Mouse (Mus musculus) hindbrain, embryonic 12.5 days (tissue): ENCODE measurements at regions not wholly inside any gene's neighbourhood (a gene's known extent, or its start where the extent isn't known, plus 50 kb on each side); places are given as distances from the start of the nearest gene placed in this dataset.

Source experiments
- ATAC-seq: fragments of 200-750 bp; cut with Nextera tagmentation; 2 replicates; pipeline ENCODE4 v1.8.0; 2017; ENCODE audit warnings: moderate TSS enrichment; ENCODE audit not compliant: low FRiP score
- H3K27ac ChIP-seq: fragments of 300-500 bp; sonication (generic); 2 replicates; pipeline ENCODE4 v1.5.1; 2016; ENCODE audit warnings: mild to moderate bottlenecking
- H3K27me3 ChIP-seq: fragments of 300-500 bp; sonication (generic); 2 replicates; pipeline ENCODE4 v1.6.1; 2016; ENCODE audit warnings: mild to moderate bottlenecking
- H3K36me3 ChIP-seq: fragments of 300-500 bp; sonication (generic); 2 replicates; pipeline ENCODE4 v1.6.1; 2016; ENCODE audit warnings: mild to moderate bottlenecking
- H3K4me1 ChIP-seq: fragments of 300-500 bp; sonication (generic); 2 replicates; pipeline ENCODE4 v1.6.1; 2016
- H3K4me2 ChIP-seq: fragments of 300-500 bp; sonication (generic); replicated peaks from 2 replicates; pipeline ENCODE4 v1.6.1; 2016; ENCODE audit warnings: mild to moderate bottlenecking
- H3K4me3 ChIP-seq: fragments of 300-500 bp; sonication (generic); 2 replicates; pipeline ENCODE4 v1.5.1; 2016; ENCODE audit warnings: mild to moderate bottlenecking
- H3K9ac ChIP-seq: fragments of 300-500 bp; sonication (generic); 2 replicates; pipeline ENCODE4 v1.6.1; 2016; ENCODE audit warnings: mild to moderate bottlenecking, moderate library complexity
- H3K9me3 ChIP-seq: fragments of 300-500 bp; sonication (generic); replicated peaks from 2 replicates; pipeline ENCODE4 v1.6.1; 2016; ENCODE audit warnings: mild to moderate bottlenecking
- WGBS: fragments of 180-500 bp; shearing (Covaris S2); methylation state at CpG from one replicate; pipeline ENCODE4 v1.1.7; 2016; 5-methylcytosine and 5-hydroxymethylcytosine counted together

DNA sequence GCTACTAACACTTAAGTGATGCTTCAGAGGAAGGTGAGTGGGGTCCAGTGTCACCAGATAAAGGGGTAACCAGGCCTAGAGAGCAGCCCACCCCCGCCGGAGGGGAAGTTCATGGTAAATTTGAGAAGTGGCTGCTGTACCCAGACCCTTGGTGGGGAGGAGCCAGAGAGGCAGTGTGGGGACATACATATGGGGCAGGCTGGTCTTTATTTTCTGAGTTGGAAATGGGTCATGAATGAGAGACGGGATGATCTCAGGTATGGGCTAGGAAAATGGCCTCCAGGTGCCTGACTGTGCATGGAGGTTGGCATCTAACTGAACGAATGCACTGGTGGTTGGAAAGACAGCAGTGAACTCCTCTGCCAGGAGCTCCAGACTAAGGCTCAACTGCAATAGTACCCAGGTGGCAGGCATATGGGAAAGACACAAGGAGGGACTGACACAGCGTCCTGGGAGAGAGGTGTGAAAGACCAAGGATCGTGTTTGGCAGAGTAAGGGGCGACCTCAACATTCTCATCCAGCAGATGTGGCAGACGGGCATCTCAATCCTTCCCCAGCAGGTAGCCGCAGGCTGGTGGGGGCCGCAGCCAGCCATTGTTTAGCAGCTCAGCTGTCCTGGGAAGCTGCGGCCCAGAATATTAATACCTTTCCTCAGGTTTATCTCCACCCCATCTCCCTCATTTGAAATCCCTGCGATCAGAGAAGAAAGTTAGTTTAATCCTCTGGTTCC lies 387.7 kb downstream of the Rps24 start:
- no peaks in the 10 kb centered on the region for H3K36me3 ChIP-seq
- H3K27me3 ChIP-seq, result no peaks in the 10 kb centered on the region
- H3K9ac ChIP-seq, result no peak overlapping the region
- peaks cover 22% of the 10 kb centered on the region for H3K4me1 ChIP-seq
- H3K4me3 ChIP-seq, result no peak overlapping the region
- peak overlapping the region; percentile 12; the same call in 1 of the 2 replicates for H3K27ac ChIP-seq
- 51% methylated on average over 12 of the region's 12 CpGs for WGBS
- ATAC-seq, result no peak
- no peak overlapping the region for H3K4me2 ChIP-seq
- H3K9me3 ChIP-seq, result no peaks in the 10 kb centered on the region

DNA sequence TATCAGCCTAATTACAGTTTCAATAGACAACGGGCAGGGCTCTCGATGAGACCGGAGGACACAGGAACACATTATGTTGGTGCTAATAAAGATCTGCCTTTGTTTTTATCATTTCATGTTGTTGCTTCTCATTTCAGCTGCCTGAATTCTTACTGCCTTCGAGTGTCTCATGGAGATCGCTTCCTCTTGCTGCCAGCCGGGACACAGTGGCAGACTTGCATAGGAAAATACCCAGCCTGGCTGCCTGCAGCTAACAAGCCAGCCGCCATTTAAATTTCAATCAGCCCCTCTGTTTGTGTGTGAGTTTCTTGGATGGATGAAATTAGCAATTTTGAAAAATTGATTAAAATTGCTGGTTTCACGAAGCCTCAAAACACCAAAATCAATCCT lies 388.2 kb downstream of the Rps24 start:
- H3K4me1 ChIP-seq, result peaks cover 22% of the 10 kb centered on the region
- WGBS, result 39% methylated on average over 8 of the region's 8 CpGs
- no peak overlapping the region for H3K4me3 ChIP-seq
- peak overlapping the region; percentile 12; the same call in 1 of the 2 replicates for H3K27ac ChIP-seq
- no peaks in the 10 kb centered on the region for H3K36me3 ChIP-seq
- H3K27me3 ChIP-seq, result no peaks in the 10 kb centered on the region
- H3K9me3 ChIP-seq, result no peaks in the 10 kb centered on the region
- H3K4me2 ChIP-seq, result no peak overlapping the region
- no peak for ATAC-seq
- no peak overlapping the region for H3K9ac ChIP-seq

DNA sequence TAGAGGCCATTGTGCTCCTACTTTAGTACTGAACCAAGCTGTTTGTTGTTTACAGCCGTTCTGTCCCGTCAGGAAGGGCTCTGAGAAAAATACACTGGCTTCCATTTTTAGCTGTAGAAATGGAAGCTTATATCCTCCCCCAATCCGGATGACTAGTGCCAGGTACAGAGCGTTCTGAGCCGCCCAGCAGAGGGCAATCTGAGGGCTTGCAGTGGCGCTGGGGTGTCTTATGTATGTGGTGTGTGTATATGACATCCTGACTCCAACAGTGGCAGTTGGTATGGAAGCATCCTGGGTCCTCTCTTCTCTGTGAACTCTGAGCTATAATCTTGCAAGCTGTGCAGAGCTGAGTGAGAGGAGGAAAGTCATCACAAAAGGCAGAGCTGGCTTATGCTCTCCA lies 389.0 kb downstream of the Rps24 start:
- no peak overlapping the region for H3K27ac ChIP-seq
- ATAC-seq, result no peak
- H3K4me1 ChIP-seq, result peaks cover 22% of the 10 kb centered on the region
- H3K27me3 ChIP-seq, result no peaks in the 10 kb centered on the region
- no peak overlapping the region for H3K9ac ChIP-seq
- no peak overlapping the region for H3K4me3 ChIP-seq
- no peak overlapping the region for H3K4me2 ChIP-seq
- H3K36me3 ChIP-seq, result no peaks in the 10 kb centered on the region
- no peaks in the 10 kb centered on the region for H3K9me3 ChIP-seq
- WGBS, result 72% methylated on average over 6 of the region's 6 CpGs

DNA sequence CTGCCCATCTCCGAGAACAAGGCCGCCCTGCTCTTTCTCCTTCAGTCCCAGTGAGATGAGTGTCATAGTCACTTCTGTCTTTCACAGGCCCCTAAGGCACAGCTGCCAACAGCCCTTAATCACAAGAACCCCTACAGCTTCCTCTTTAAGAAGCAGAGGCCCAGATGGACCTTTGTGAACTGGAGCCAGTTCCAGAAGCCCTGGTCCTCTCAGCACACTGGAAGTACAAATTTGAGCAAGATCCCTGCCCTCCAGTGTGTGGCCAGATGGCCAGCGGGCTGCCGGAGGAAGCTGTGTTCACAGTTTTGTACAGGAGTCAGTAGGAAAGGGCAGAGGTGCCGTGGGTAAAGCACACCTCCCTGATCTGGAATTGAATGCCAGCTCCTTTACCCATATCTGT lies 389.6 kb downstream of the Rps24 start:
- no peak for ATAC-seq
- Histone ChIP-seq H3K27me3 (no peaks in the 10 kb centered on the region), H3K27ac (peak overlapping the region; percentile 12; the same call in 1 of the 2 replicates), H3K9me3 (no peaks in the 10 kb centered on the region), H3K9ac (no peak overlapping the region), H3K36me3 (no peaks in the 10 kb centered on the region), H3K4me2 (no peak overlapping the region), H3K4me3 (no peak overlapping the region), H3K4me1 (peaks cover 19% of the 10 kb centered on the region)
- 74% methylated on average over 5 of the region's 5 CpGs for WGBS

DNA sequence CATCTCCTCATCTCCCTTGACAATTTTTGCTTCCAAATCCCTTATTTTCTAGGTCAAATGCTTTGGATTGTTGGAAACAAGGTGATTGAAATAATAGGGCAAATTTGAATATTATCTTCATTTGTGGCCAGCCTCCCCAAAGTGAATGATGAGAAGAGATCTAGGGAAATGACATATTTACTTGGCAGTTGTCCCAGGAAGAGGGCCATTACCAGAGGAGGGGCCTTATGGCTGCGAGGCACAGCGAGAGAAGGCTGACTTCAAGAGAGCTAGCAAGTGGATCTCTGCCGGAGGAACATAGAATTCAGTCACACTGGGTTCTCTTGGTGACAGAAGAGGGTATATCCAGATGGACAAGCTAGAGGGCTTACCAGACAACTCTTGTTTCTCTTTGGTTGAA lies 390.9 kb downstream of the Rps24 start:
- no peak for ATAC-seq
- H3K9ac ChIP-seq, result no peak overlapping the region
- H3K9me3 ChIP-seq, result no peaks in the 10 kb centered on the region
- 82% methylated on average over 3 of the region's 3 CpGs for WGBS
- H3K4me3 ChIP-seq, result no peak overlapping the region
- H3K27me3 ChIP-seq, result no peaks in the 10 kb centered on the region
- no peaks in the 10 kb centered on the region for H3K36me3 ChIP-seq
- H3K4me1 ChIP-seq, result peaks cover 19% of the 10 kb centered on the region
- H3K27ac ChIP-seq, result no peak overlapping the region
- H3K4me2 ChIP-seq, result no peak overlapping the region

DNA sequence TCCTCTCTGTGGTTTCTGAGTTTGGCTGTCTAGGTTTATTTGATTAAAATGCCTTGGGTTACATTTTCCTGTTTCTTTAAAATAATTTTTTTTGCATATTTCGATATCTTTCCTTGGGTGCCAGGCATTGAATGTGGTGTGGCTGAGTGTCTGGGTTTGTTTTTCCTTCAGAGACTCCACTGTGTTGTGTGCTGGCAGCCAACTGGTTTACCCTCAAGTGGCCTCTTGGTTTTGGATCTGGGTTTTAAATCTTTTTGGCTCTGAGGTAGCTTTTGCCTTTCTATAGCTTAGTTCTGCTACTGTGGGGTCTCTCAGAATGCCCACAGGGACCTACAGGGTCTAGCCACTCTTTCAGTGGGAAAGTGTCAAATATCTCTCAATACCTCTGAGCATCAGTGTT lies 399.2 kb downstream of the Rps24 start:
- Histone ChIP-seq H3K9ac (no peak overlapping the region), H3K36me3 (no peaks in the 10 kb centered on the region), H3K9me3 (no peaks in the 10 kb centered on the region; the same call in 1 of the 2 replicates), H3K27me3 (no peaks in the 10 kb centered on the region), H3K4me3 (no peak overlapping the region), H3K4me2 (no peak overlapping the region), H3K4me1 (peaks cover 2% of the 10 kb centered on the region; the same call in 1 of the 2 replicates), H3K27ac (no peak overlapping the region)
- ATAC-seq, result no peak
- WGBS, result 87% methylated on average over 1 of the region's 1 CpGs

DNA sequence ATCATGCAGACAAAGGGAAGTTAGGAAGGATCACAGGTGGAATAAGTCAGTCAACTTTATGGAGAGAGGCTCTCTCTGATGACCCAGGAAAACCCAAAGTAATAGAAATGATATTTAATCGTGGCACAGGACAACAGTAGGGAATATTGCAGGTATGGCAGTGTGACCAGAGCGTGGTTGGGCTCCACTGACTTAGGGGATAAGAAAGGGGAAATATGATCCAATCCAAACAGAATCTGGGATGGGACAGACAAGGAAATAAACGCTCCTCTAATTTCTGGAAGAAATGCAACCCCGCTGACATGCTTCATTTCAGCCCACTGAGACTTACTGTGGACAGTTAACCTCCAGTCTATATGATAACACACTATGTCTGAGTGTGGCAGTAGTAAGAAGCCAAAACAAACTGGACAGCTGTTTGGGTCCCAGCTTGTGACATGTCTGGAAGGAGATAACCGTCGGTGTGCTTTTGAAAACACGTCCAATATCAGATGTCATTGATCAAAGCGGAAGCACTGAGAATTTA lies 400.0 kb downstream of the Rps24 start:
- Histone ChIP-seq H3K36me3 (no peaks in the 10 kb centered on the region), H3K27me3 (no peaks in the 10 kb centered on the region), H3K9ac (no peak overlapping the region), H3K9me3 (no peaks in the 10 kb centered on the region; the same call in 1 of the 2 replicates), H3K4me3 (no peak overlapping the region), H3K4me1 (peaks cover 2% of the 10 kb centered on the region; the same call in 1 of the 2 replicates), H3K4me2 (no peak overlapping the region), H3K27ac (no peak overlapping the region)
- WGBS, result 73% methylated on average over 8 of the region's 8 CpGs
- ATAC-seq, result no peak

DNA sequence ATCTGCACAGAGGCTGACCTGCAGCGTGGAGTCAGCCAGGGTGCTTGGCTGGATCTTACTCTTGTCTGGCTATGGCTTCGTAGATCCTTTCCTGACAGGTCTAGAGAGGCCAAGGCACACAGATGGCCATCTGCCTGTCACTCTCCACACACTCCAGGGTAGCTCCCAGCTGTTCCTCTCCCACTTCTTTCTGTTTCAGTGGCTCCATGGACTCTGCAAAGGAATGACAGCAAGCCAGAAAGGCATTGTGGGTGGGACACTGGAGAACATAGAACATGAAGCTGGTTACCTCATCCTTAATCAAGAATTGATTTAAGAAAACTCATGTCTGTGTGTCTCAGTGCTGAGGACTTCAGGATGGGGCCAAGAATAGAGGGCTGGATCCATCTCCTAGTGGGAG lies 403.9 kb downstream of the Rps24 start:
- no peak overlapping the region for H3K4me3 ChIP-seq
- WGBS, result 79% methylated on average over 2 of the region's 2 CpGs
- ATAC-seq, result no peak

DNA sequence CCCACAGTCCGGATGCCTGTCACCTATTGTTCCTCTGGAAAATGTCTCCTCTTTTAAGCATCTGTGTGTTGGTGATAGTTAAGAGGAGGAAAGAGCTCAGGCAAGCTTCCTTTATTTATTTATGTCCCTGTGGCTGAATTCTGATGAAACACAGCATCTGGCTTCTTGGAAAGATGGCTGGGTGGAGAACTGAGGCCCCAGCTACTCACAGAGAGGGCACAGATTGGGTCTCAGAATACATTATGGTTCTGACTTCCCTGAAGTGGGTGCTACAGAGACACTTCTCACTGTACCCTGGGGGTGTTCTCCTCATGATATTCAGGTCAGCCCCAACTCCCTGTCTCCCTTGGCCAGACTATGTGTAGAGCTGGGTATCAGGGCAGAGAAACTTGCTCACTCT lies 408.3 kb downstream of the Rps24 start:
- H3K36me3 ChIP-seq, result no peaks in the 10 kb centered on the region
- H3K27ac ChIP-seq, result no peak overlapping the region
- no peak for ATAC-seq
- H3K4me3 ChIP-seq, result no peak overlapping the region
- H3K9me3 ChIP-seq, result 0 out of 2 replicates have a peak, but pooled peaks cover 4% of the 10 kb centered on the region
- WGBS, result 54% methylated on average over 1 of the region's 1 CpGs
- H3K27me3 ChIP-seq, result no peaks in the 10 kb centered on the region
- no peak overlapping the region for H3K4me2 ChIP-seq
- peaks cover 2% of the 10 kb centered on the region; the same call in 1 of the 2 replicates for H3K4me1 ChIP-seq
- H3K9ac ChIP-seq, result no peak overlapping the region

More for the DNA sequence above, 403.9 kb downstream of the Rps24 start:
- H3K36me3 ChIP-seq, result no peaks in the 10 kb centered on the region
- H3K27me3 ChIP-seq, result no peaks in the 10 kb centered on the region
- no peak overlapping the region for H3K27ac ChIP-seq
- no peak overlapping the region for H3K9ac ChIP-seq
- no peaks in the 10 kb centered on the region for H3K9me3 ChIP-seq
- H3K4me2 ChIP-seq, result no peak overlapping the region
- peaks cover 2% of the 10 kb centered on the region; the same call in 1 of the 2 replicates for H3K4me1 ChIP-seq

DNA sequence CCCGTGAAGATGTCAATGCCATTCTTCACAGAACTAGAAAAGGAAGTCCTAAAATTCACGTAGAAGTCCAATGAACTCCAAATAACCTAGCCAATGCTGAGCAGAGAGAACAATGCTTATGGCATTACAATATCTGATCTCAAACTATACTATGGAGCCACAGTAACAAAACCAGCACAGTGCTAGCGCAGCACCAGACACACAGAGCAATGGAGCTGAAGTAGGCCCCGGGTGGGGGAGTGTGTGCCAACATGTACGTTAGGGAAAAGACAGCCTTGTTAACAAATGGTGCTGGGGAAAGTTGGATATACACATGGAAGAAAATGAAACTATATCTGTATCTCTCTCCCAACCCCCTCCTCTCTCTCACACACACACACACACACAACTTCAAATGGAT lies 409.8 kb downstream of the Rps24 start:
- Histone ChIP-seq H3K9ac (no peak overlapping the region), H3K27me3 (no peaks in the 10 kb centered on the region), H3K36me3 (no peaks in the 10 kb centered on the region), H3K27ac (no peak overlapping the region), H3K4me3 (no peak overlapping the region), H3K9me3 (0 out of 2 replicates have a peak, but pooled peaks cover 4% of the 10 kb centered on the region), H3K4me2 (no peak overlapping the region), H3K4me1 (peaks cover 6% of the 10 kb centered on the region; the same call in 1 of the 2 replicates)
- no peak for ATAC-seq
- WGBS, result 95% methylated on average over 5 of the region's 5 CpGs

DNA sequence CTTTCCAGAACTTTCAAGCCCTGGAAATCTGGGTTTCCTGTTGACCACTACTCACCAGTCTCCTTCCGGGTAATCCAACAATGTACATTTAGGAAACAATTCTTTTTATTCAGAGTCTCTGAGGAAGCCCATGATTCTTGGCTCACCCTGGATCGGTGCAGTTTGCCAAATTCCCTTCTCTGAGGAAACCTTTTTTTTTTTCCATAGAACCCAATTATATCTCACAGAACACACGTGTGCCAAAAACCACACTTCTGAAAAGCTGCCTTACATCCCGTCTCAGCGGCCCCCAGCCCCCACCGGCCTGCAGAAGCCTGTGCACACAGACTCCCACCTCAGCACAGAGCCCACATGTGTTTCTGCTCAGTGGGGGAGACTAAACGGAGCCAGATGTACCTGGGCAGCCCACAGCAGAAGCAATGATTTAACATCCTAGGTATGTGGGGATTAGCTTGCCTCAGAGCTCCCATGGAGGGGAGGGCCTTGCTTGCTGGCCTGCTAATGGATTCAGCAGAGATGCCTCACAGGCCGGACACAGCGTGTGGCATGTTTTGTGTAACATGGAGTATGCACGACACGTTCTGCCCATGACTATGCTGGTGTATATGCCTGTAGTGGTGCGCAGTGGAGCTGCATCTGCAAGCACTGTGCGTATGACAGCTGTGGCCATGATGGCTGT lies 413.7 kb downstream of the Rps24 start:
- no peak overlapping the region for H3K4me3 ChIP-seq
- no peak overlapping the region for H3K4me2 ChIP-seq
- peaks cover 11% of the 10 kb centered on the region; the same call in 1 of the 2 replicates for H3K4me1 ChIP-seq
- peak overlapping the region; percentile 55 for H3K27ac ChIP-seq
- WGBS, result 67% methylated on average over 13 of the region's 13 CpGs
- no peaks in the 10 kb centered on the region for H3K27me3 ChIP-seq
- H3K9ac ChIP-seq, result no peak overlapping the region
- ATAC-seq, result no peak
- 0 out of 2 replicates have a peak, but pooled peaks cover 4% of the 10 kb centered on the region for H3K9me3 ChIP-seq
- no peaks in the 10 kb centered on the region for H3K36me3 ChIP-seq

DNA sequence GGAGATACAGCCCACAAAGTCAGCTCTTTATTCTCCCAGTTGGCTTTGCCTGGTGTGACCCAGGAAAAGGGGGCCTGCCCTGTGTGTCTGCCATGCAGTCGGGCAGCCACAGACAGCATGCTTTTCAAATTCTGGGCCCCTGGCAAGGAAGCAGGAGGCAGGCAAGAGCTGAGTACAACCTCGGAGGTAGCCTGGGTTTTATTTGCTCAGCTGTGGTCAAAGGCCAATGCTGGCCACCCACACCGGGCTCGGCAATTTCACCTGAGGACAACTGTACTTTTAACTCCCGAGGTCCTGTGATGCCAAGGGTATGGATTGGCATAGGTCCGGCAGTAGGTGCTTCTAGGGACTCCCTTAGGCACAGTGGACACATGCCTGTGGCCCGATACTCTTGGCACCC lies 414.8 kb downstream of the Rps24 start:
- ATAC-seq, result no peak
- Histone ChIP-seq H3K27me3 (no peaks in the 10 kb centered on the region), H3K4me2 (no peak overlapping the region), H3K4me3 (no peak overlapping the region), H3K27ac (no peak overlapping the region), H3K9ac (no peak overlapping the region), H3K36me3 (no peaks in the 10 kb centered on the region), H3K9me3 (no peaks in the 10 kb centered on the region), H3K4me1 (peaks cover 11% of the 10 kb centered on the region; the same call in 1 of the 2 replicates)
- 63% methylated on average over 7 of the region's 7 CpGs for WGBS
